Mouse (Mus musculus) liver, postnatal 0 days (tissue): ENCODE measurements around the gene Sema3f.

Experiments
- CTCF ChIP-seq: sonication (generic); IDR thresholded peaks from 2 replicates; pipeline ENCODE4 v1.5.1; 2016; ENCODE audit warnings: antibody characterized with exemption, low read depth
- EP300 ChIP-seq: IDR thresholded peaks from 2 replicates; pipeline ENCODE4 v1.6.1; 2016; ENCODE audit warnings: antibody characterized with exemption, low read depth, mild to moderate bottlenecking

GRCm38 (mm10) chr9:107650225-107650624, 60.0 kb downstream of the Sema3f start:
- no peak for TF ChIP-seq CTCF
- TF ChIP-seq EP300, result no peak
